14 mouse cellular contexts compared by ENCODE assay signal in the genomic region with DNA sequence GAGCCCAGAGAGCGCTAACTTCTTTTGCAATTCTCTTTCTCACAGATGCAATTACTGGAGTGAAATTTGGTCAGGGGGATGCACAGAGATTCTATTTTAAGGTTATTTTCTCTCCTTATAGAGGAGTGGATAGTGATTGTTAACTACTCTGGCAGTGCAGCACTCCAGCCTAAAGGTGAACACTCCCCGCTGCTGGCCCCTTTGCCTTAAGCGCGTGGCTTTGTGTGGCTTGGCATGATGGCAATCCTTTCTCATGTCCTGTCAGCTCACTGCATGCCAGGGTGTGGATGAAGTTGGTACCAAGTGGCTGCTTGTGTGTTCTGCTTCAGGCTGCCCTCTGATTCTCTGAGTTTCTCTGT.
DNase-seq lines count a peak whose midpoint lies in the region; ATAC-seq and TF ChIP-seq lines count a peak whose summit lies in the region.
"Had no signal": no experiment of that assay in that cellular context is flagged by ENCODE, and none has a peak within 500 bp of the region (broad histone marks: within the 10 kb centered on the region; RNA-seq: fewer than 3 reads in every experiment).

No protein-coding gene starts in this region.

- no peak overlapping the region for H3K9ac ChIP-seq in neural tube, embryonic 11.5 days (ENCODE audit: low read length)
- H3K9ac ChIP-seq in hindbrain, embryonic 14.5 days: no peak overlapping the region
- no peak overlapping the region for H3K9ac ChIP-seq in limb, embryonic 13.5 days
- no peak overlapping the region for H3K9ac ChIP-seq in neural tube, embryonic 15.5 days (replicated peaks)
- no peak overlapping the region for H3K9ac ChIP-seq in intestine, postnatal 0 days (ENCODE audit: low read depth, low read length)
- H3K9ac ChIP-seq: embryonic facial prominence, embryonic 15.5 days had no signal

- H3K9me3 ChIP-seq in neural tube, embryonic 11.5 days (ENCODE audit: control insufficient read depth, low read length): no peaks in the 10 kb centered on the region
- no peaks in the 10 kb centered on the region for H3K9me3 ChIP-seq in hindbrain, embryonic 14.5 days (ENCODE audit: control insufficient read depth, low read length)
- H3K9me3 ChIP-seq in limb, embryonic 13.5 days: no peaks in the 10 kb centered on the region
- no peaks in the 10 kb centered on the region for H3K9me3 ChIP-seq in neural tube, embryonic 15.5 days (replicated peaks)
- no peaks in the 10 kb centered on the region for H3K9me3 ChIP-seq in intestine, postnatal 0 days (ENCODE audit: control insufficient read depth)
- H3K9me3 ChIP-seq: embryonic facial prominence, embryonic 15.5 days had no signal

- peak; percentile 40 for ATAC-seq in neural tube, embryonic 11.5 days (ENCODE audit: insufficient read depth, low FRiP score, low TSS enrichment)
- ATAC-seq in hindbrain, embryonic 14.5 days (ENCODE audit: low FRiP score): no peak; the same call in 1 of the 2 replicates
- 0 out of 2 replicates have a peak, but pooled peaks have one; percentile 16 for ATAC-seq in limb, embryonic 13.5 days (ENCODE audit: low FRiP score, low read depth)
- ATAC-seq in neural tube, embryonic 15.5 days (ENCODE audit: low FRiP score): no peak; the same call in none of the 2 replicates
- no peak for ATAC-seq in intestine, postnatal 0 days

- H3K27me3 ChIP-seq in neural tube, embryonic 11.5 days (ENCODE audit: control insufficient read depth, insufficient read depth, low read length): no peaks in the 10 kb centered on the region
- H3K27me3 ChIP-seq in hindbrain, embryonic 14.5 days (ENCODE audit: control insufficient read depth, insufficient read depth, low read length): no peaks in the 10 kb centered on the region
- peaks cover 7% of the 10 kb centered on the region for H3K27me3 ChIP-seq in limb, embryonic 13.5 days
- no peaks in the 10 kb centered on the region for H3K27me3 ChIP-seq in neural tube, embryonic 15.5 days (replicated peaks)
- no peaks in the 10 kb centered on the region for H3K27me3 ChIP-seq in intestine, postnatal 0 days (replicated peaks; ENCODE audit: control insufficient read depth, insufficient read depth, low read length)
- H3K27me3 ChIP-seq: embryonic facial prominence, embryonic 15.5 days had no signal

- H3K4me1 ChIP-seq in neural tube, embryonic 11.5 days (ENCODE audit: control insufficient read depth, insufficient read depth, low read length): peaks cover 5% of the 10 kb centered on the region; the same call in 1 of the 2 replicates
- peaks cover 24% of the 10 kb centered on the region for H3K4me1 ChIP-seq in hindbrain, embryonic 14.5 days (replicated peaks; ENCODE audit: control insufficient read depth, insufficient read depth, low read length)
- H3K4me1 ChIP-seq in limb, embryonic 13.5 days: peaks cover 25% of the 10 kb centered on the region
- H3K4me1 ChIP-seq in neural tube, embryonic 15.5 days: peaks cover 31% of the 10 kb centered on the region
- H3K4me1 ChIP-seq in intestine, postnatal 0 days (replicated peaks; ENCODE audit: control insufficient read depth, insufficient read depth, low read length): no peaks in the 10 kb centered on the region
- H3K4me1 ChIP-seq: embryonic facial prominence, embryonic 15.5 days had no signal

- DNase-seq in neural tube, embryonic 11.5 days (ENCODE audit: low spot score): peak; percentile 14
- DNase-seq in neural tube, embryonic 10.5 days (ENCODE audit: extremely low spot score, low spot score): no peak
- DNase-seq in hindbrain, embryonic 14.5 days (ENCODE audit: low spot score): no peak
- no peak for DNase-seq in adrenal gland, postnatal 10 days
- DNase-seq: adrenal gland, postnatal 36 days; cerebellum, adult 8-10 months; gastrocnemius, adult 2 months; heart, adult 18-20 months; layer of hippocampus, postnatal 36 days; thymus, postnatal 25 days had no signal

- H3K4me3 ChIP-seq in neural tube, embryonic 11.5 days (ENCODE audit: low read depth, low read length): no peak overlapping the region
- no peak overlapping the region for H3K4me3 ChIP-seq in hindbrain, embryonic 14.5 days (replicated peaks; ENCODE audit: low read length)
- H3K4me3 ChIP-seq in limb, embryonic 13.5 days: no peak overlapping the region
- no peak overlapping the region for H3K4me3 ChIP-seq in neural tube, embryonic 15.5 days (replicated peaks)
- H3K4me3 ChIP-seq in intestine, postnatal 0 days (ENCODE audit: low read depth, low read length): no peak overlapping the region
- H3K4me3 ChIP-seq: embryonic facial prominence, embryonic 15.5 days; gastrocnemius, adult 2 months had no signal

- H3K36me3 ChIP-seq in neural tube, embryonic 11.5 days (ENCODE audit: control insufficient read depth, insufficient read depth, low read length): no peaks in the 10 kb centered on the region
- H3K36me3 ChIP-seq in hindbrain, embryonic 14.5 days (replicated peaks; ENCODE audit: control insufficient read depth, insufficient read depth): no peaks in the 10 kb centered on the region
- no peaks in the 10 kb centered on the region for H3K36me3 ChIP-seq in limb, embryonic 13.5 days
- no peaks in the 10 kb centered on the region for H3K36me3 ChIP-seq in neural tube, embryonic 15.5 days
- H3K36me3 ChIP-seq in intestine, postnatal 0 days (ENCODE audit: control insufficient read depth, insufficient read depth): no peaks in the 10 kb centered on the region
- H3K36me3 ChIP-seq: embryonic facial prominence, embryonic 15.5 days had no signal

- H3K4me2 ChIP-seq in neural tube, embryonic 11.5 days (ENCODE audit: low read depth): no peak overlapping the region
- 0 out of 2 replicates have a peak overlapping the region, but pooled peaks have one; percentile 1 for H3K4me2 ChIP-seq in hindbrain, embryonic 14.5 days (replicated peaks)
- H3K4me2 ChIP-seq in limb, embryonic 13.5 days (replicated peaks): 0 out of 2 replicates have a peak overlapping the region, but pooled peaks have one; percentile 7
- peak overlapping the region; percentile 38 for H3K4me2 ChIP-seq in neural tube, embryonic 15.5 days
- no peak overlapping the region for H3K4me2 ChIP-seq in intestine, postnatal 0 days (replicated peaks; ENCODE audit: low read depth)
- H3K4me2 ChIP-seq: embryonic facial prominence, embryonic 15.5 days had no signal

- H3K27ac ChIP-seq in neural tube, embryonic 11.5 days (ENCODE audit: low read depth, low read length): no peak overlapping the region
- peak overlapping the region; percentile 75 for H3K27ac ChIP-seq in hindbrain, embryonic 14.5 days
- peak overlapping the region; percentile 39; the same call in 1 of the 2 replicates for H3K27ac ChIP-seq in limb, embryonic 13.5 days
- peak overlapping the region; percentile 78 for H3K27ac ChIP-seq in neural tube, embryonic 15.5 days (replicated peaks)
- H3K27ac ChIP-seq in intestine, postnatal 0 days (ENCODE audit: low read depth, low read length): no peak overlapping the region
- H3K27ac ChIP-seq: embryonic facial prominence, embryonic 15.5 days; gastrocnemius, adult 2 months had no signal

- no peak for TF ChIP-seq CTCF in intestine, postnatal 0 days (IDR thresholded peaks at IDR 0.05; ENCODE audit: low read depth)

- 28% methylated on average over 4 of the region's 4 CpGs for WGBS in neural tube, embryonic 11.5 days
- 49% methylated on average over 4 of the region's 4 CpGs for WGBS in hindbrain, embryonic 14.5 days
- WGBS in limb, embryonic 13.5 days: 25% methylated on average over 4 of the region's 4 CpGs
- 11% methylated on average over 4 of the region's 4 CpGs for WGBS in neural tube, embryonic 15.5 days
- 84% methylated on average over 4 of the region's 4 CpGs for WGBS in intestine, postnatal 0 days

Comparison
In these comparisons a context has a peak if more than half of its experiments do, and no peak if none do; other contexts are left out.
1. ATAC-seq: peak in neural tube, embryonic 11.5 days (single experiment) and limb, embryonic 13.5 days (single experiment); none in hindbrain, embryonic 14.5 days (single experiment), neural tube, embryonic 15.5 days (single experiment) and intestine, postnatal 0 days (single experiment).
2. H3K27ac ChIP-seq: peak in hindbrain, embryonic 14.5 days (single experiment), limb, embryonic 13.5 days (single experiment) and neural tube, embryonic 15.5 days (single experiment); none in neural tube, embryonic 11.5 days (single experiment) and intestine, postnatal 0 days (single experiment).
3. H3K4me2 ChIP-seq: peak in hindbrain, embryonic 14.5 days (single experiment), limb, embryonic 13.5 days (single experiment) and neural tube, embryonic 15.5 days (single experiment); none in neural tube, embryonic 11.5 days (single experiment) and intestine, postnatal 0 days (single experiment).